Mouse (Mus musculus) heart, embryonic 12.5 days (tissue): ENCODE measurements around the gene C2cd4c. TPM values are rescaled to one million over a fixed set of nuclear protein-coding genes. Genes with fewer than 3 reads are reported as not detected.

ENCODE experiments used
- ATAC-seq: fragments of 200-750 bp; cut with Nextera tagmentation; 2 replicates; pipeline ENCODE4 v1.8.0; 2017; ENCODE audit warnings: moderate TSS enrichment, moderate library complexity; ENCODE audit not compliant: insufficient number of reproducible peaks, low FRiP score
- H3K27ac ChIP-seq: fragments of 300-500 bp; sonication (generic); 2 replicates; pipeline ENCODE4 v1.5.1; 2016; ENCODE audit warnings: mild to moderate bottlenecking, moderate library complexity; ENCODE audit not compliant: poor library complexity, severe bottlenecking
- H3K27me3 ChIP-seq: fragments of 300-500 bp; sonication (generic); replicated peaks from 2 replicates; pipeline ENCODE4 v1.6.1; 2016; ENCODE audit warnings: mild to moderate bottlenecking, moderate library complexity
- H3K36me3 ChIP-seq: fragments of 300-500 bp; sonication (generic); 2 replicates; pipeline ENCODE4 v1.6.1; 2016; ENCODE audit warnings: mild to moderate bottlenecking, moderate library complexity
- H3K4me1 ChIP-seq: fragments of 300-500 bp; sonication (generic); replicated peaks from 2 replicates; pipeline ENCODE4 v1.6.1; 2016; ENCODE audit warnings: mild to moderate bottlenecking
- H3K4me2 ChIP-seq: fragments of 300-500 bp; sonication (generic); 2 replicates; pipeline ENCODE4 v1.6.1; 2016; ENCODE audit warnings: mild to moderate bottlenecking, moderate library complexity
- H3K4me3 ChIP-seq: fragments of 300-500 bp; sonication (generic); 2 replicates; pipeline ENCODE4 v1.5.1; 2016; ENCODE audit warnings: mild to moderate bottlenecking
- H3K9ac ChIP-seq: fragments of 300-500 bp; sonication (generic); 2 replicates; pipeline ENCODE4 v1.6.1; 2016; ENCODE audit warnings: mild to moderate bottlenecking, moderate library complexity
- H3K9me3 ChIP-seq: fragments of 300-500 bp; sonication (generic); replicated peaks from 2 replicates; pipeline ENCODE4 v1.6.1; 2016; ENCODE audit warnings: mild to moderate bottlenecking, moderate library complexity
- WGBS: fragments of 180-500 bp; shearing (Covaris S2); methylation state at CpG from one replicate; pipeline ENCODE4 v1.1.7; 2016; 5-methylcytosine and 5-hydroxymethylcytosine counted together
- polyA plus RNA-seq: library from polyadenylated mRNA; unstranded; fragments of >200 nt; fragmentation: Nextera tagmentation; extraction: Ambion mirVana; gene quantifications from 2 replicates; pipeline ENCODE4 v1.2.1, GENCODE M21; 2016

C2cd4c gene
- polyA plus RNA-seq, 1 experiment from 2014 or later, result not detected

- Histone ChIP-seq H3K4me2 (no peak overlapping the region), H3K9me3 (no peaks in the 10 kb centered on the region), H3K9ac (no peak overlapping the region), H3K27ac (no peak overlapping the region), H3K36me3 (no peaks in the 10 kb centered on the region), H3K4me3 (no peak overlapping the region), H3K27me3 (peaks cover 61% of the 10 kb centered on the region), H3K4me1 (peaks cover 16% of the 10 kb centered on the region)
- no peak for ATAC-seq
- 82% methylated on average over 8 of the region's 8 CpGs for WGBS
These were observed 22.5 kb upstream of the C2cd4c start for GRCm38 (mm10) chr10:79636287-79636686.

DNA sequence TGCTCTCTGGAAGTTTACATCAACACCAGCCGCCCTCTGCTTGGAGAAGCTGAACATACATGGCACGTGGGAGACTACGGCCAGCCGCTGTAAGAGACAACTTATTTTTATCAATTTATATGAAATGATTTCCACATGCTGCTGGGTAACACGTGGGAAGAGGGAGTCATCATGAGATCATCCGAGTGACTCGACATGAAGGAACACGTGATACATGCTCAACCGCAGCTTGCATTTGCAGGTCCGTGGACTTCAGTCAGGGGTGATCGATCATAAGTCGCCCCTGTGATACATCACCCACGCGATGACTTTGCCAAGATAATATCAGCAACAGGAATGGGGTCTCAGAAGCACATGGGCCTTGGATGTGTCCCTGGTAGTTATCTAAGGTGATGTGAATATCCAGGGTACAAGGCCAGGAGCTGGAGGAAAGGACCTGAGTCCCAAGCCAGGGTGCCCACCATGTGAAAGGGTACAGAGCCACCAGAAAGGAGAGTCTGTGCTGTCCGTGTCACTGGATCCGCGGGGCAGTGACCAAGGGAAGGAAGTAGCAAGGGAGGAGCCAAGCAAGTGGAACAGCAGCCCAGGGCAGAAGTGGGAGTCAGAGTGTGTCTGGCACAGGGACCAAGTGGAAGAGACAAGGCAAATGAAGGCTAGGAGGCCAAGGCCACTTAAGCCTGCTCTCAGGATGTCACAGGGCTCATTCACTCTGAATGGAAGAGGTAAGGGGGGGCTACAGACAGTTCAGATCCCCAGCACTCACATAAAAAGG, 19.4 kb upstream of the C2cd4c start:
- H3K36me3 ChIP-seq, result no peaks in the 10 kb centered on the region
- no peaks in the 10 kb centered on the region for H3K9me3 ChIP-seq
- no peak overlapping the region for H3K4me2 ChIP-seq
- no peak overlapping the region for H3K4me3 ChIP-seq
- ATAC-seq, result no peak
- H3K27ac ChIP-seq, result no peak overlapping the region
- peaks cover 34% of the 10 kb centered on the region for H3K27me3 ChIP-seq
- 76% methylated on average over 17 of the region's 17 CpGs for WGBS
- no peak overlapping the region for H3K9ac ChIP-seq
- H3K4me1 ChIP-seq, result peaks cover 8% of the 10 kb centered on the region

DNA sequence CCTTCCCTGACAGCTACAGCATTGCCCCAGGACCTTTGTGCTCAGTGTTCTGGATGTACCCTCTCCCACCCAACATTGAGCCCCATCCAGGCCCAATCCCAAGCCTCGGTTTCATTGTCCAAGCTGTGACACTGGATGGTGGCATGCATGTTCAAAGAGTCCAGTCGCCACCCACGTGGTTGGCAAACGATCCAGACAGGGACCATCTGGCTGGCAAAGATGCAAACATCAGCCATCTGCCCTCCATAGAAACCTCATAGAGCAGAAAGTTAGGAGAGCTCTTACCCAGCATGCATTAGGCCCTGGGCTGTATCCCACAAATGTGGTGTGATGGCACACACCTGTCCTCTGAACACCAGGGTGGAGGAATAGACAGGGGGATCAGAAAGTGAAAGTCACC, 17.6 kb upstream of the C2cd4c start:
- 78% methylated on average over 4 of the region's 4 CpGs for WGBS

GRCm38 (mm10) chr10:79628377-79628776, 14.6 kb upstream of the C2cd4c start:
- H3K27ac ChIP-seq, result no peak overlapping the region
- H3K4me2 ChIP-seq, result no peak overlapping the region
- H3K36me3 ChIP-seq, result no peaks in the 10 kb centered on the region
- 79% methylated on average over 5 of the region's 5 CpGs for WGBS
- no peak overlapping the region for H3K4me3 ChIP-seq
- H3K27me3 ChIP-seq, result peaks cover 11% of the 10 kb centered on the region; the same call in 1 of the 2 replicates
- no peaks in the 10 kb centered on the region for H3K9me3 ChIP-seq
- no peak overlapping the region for H3K9ac ChIP-seq
- H3K4me1 ChIP-seq, result no peaks in the 10 kb centered on the region
- ATAC-seq, result no peak

More for the DNA sequence above, 17.6 kb upstream of the C2cd4c start:
- Histone ChIP-seq H3K27ac (no peak overlapping the region), H3K4me1 (no peaks in the 10 kb centered on the region), H3K9ac (no peak overlapping the region), H3K9me3 (no peaks in the 10 kb centered on the region), H3K4me2 (no peak overlapping the region), H3K4me3 (no peak overlapping the region), H3K27me3 (peaks cover 16% of the 10 kb centered on the region; the same call in 1 of the 2 replicates), H3K36me3 (no peaks in the 10 kb centered on the region)
- ATAC-seq, result no peak

- Histone ChIP-seq H3K4me3 (no peak overlapping the region), H3K4me1 (no peaks in the 10 kb centered on the region), H3K36me3 (no peaks in the 10 kb centered on the region), H3K9ac (no peak overlapping the region), H3K27me3 (peaks cover 15% of the 10 kb centered on the region; the same call in 1 of the 2 replicates), H3K9me3 (no peaks in the 10 kb centered on the region), H3K4me2 (no peak overlapping the region), H3K27ac (no peak overlapping the region)
- 78% methylated on average over 10 of the region's 10 CpGs for WGBS
- no peak for ATAC-seq
These were observed 12.3 kb upstream of the C2cd4c start for GRCm38 (mm10) chr10:79626156-79626555.

- 75% methylated on average over 9 of the region's 9 CpGs for WGBS
- peaks cover 18% of the 10 kb centered on the region; the same call in 1 of the 2 replicates for H3K27me3 ChIP-seq
- no peaks in the 10 kb centered on the region for H3K36me3 ChIP-seq
- no peak for ATAC-seq
- H3K9ac ChIP-seq, result no peak overlapping the region
- no peaks in the 10 kb centered on the region for H3K9me3 ChIP-seq
- no peak overlapping the region for H3K4me2 ChIP-seq
- no peaks in the 10 kb centered on the region for H3K4me1 ChIP-seq
- H3K27ac ChIP-seq, result no peak overlapping the region
- H3K4me3 ChIP-seq, result no peak overlapping the region
These were observed 11.6 kb upstream of the C2cd4c start for GRCm38 (mm10) chr10:79625398-79625797.

DNA sequence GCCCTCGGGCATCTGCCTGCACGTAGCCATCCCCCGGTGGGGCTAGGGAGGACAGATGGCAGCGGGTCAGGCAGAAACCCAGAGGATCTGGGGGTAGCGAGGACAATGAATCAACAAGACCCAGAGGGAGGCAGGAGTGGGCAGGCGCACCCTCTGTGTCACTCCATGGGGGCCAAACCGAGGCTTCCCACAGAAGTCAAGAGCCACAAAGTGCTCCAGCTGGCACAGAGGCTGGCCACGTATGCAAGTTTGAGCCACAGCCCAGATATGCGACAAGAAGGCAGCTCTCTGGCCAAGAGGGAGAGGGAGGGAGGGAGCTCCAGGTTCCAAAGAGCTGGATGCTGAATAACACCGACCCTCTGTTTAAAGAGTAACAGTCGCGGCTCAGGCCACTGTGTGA, 10.1 kb upstream of the C2cd4c start:
- Histone ChIP-seq H3K27ac (no peak overlapping the region), H3K27me3 (peaks cover 18% of the 10 kb centered on the region; the same call in 1 of the 2 replicates), H3K4me1 (no peaks in the 10 kb centered on the region), H3K4me2 (no peak overlapping the region), H3K9ac (no peak overlapping the region), H3K36me3 (no peaks in the 10 kb centered on the region), H3K4me3 (no peak overlapping the region), H3K9me3 (no peaks in the 10 kb centered on the region)
- no peak for ATAC-seq
- 73% methylated on average over 12 of the region's 12 CpGs for WGBS

GRCm38 (mm10) chr10:79616376-79616775, 2.6 kb upstream of the C2cd4c start:
- H3K9me3 ChIP-seq, result no peaks in the 10 kb centered on the region
- no peak for ATAC-seq
- H3K36me3 ChIP-seq, result no peaks in the 10 kb centered on the region
- no peak overlapping the region for H3K4me2 ChIP-seq
- no peak overlapping the region for H3K4me3 ChIP-seq
- no peak overlapping the region for H3K9ac ChIP-seq
- H3K27ac ChIP-seq, result no peak overlapping the region
- 80% methylated on average over 5 of the region's 5 CpGs for WGBS
- H3K27me3 ChIP-seq, result peaks cover 35% of the 10 kb centered on the region
- peaks cover 21% of the 10 kb centered on the region for H3K4me1 ChIP-seq

DNA sequence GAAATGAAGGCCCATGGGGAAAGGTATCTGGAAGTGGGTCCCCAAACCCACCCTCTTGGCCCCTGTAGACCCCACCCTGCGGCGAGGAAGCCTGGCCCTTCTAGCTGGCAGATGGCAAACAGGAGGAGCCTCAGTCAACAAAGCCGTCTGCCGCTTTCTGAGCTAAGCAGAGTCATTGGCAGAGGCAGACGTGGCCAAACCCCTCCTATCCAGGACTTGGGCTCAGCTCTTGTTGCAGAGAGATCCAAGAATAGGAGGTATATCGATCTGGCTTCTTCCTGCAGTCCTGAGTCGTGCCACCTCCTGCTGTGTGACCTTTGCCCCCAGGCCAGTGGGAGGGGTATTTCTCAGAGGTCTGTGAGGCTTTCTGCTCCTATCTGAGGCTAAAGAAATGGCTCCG, 2.0 kb upstream of the C2cd4c start:
- no peak overlapping the region for H3K9ac ChIP-seq
- peaks cover 21% of the 10 kb centered on the region for H3K4me1 ChIP-seq
- H3K27ac ChIP-seq, result no peak overlapping the region
- WGBS, result 17% methylated on average over 8 of the region's 8 CpGs
- no peaks in the 10 kb centered on the region for H3K36me3 ChIP-seq
- no peak overlapping the region for H3K4me2 ChIP-seq
- peaks cover 40% of the 10 kb centered on the region for H3K27me3 ChIP-seq
- no peak for ATAC-seq
- no peaks in the 10 kb centered on the region for H3K9me3 ChIP-seq
- H3K4me3 ChIP-seq, result no peak overlapping the region

- Histone ChIP-seq H3K36me3 (no peaks in the 10 kb centered on the region), H3K27ac (no peak overlapping the region), H3K4me3 (peak overlapping the region; percentile 59), H3K27me3 (peaks cover 53% of the 10 kb centered on the region), H3K9ac (0 out of 2 replicates have a peak overlapping the region, but pooled peaks have one; percentile 62), H3K4me1 (peaks cover 21% of the 10 kb centered on the region), H3K4me2 (peak overlapping the region; percentile 94), H3K9me3 (no peaks in the 10 kb centered on the region)
- no peak for ATAC-seq
- 89% methylated on average over 1 of the region's 1 CpGs for WGBS
These were observed 449 bp upstream of the C2cd4c start for GRCm38 (mm10) chr10:79614305-79614643.

- H3K36me3 ChIP-seq, result no peaks in the 10 kb centered on the region
- peak overlapping the region; percentile 94 for H3K4me2 ChIP-seq
- no peak overlapping the region for H3K9ac ChIP-seq
- peaks cover 21% of the 10 kb centered on the region for H3K4me1 ChIP-seq
- H3K27me3 ChIP-seq, result peaks cover 69% of the 10 kb centered on the region
- 12% methylated on average over 51 of the region's 51 CpGs for WGBS
- H3K4me3 ChIP-seq, result peak overlapping the region; percentile 18
- no peak; the same call in 1 of the 2 replicates for ATAC-seq
- no peak overlapping the region for H3K27ac ChIP-seq
- no peaks in the 10 kb centered on the region for H3K9me3 ChIP-seq
These were observed 1.4 kb downstream of the C2cd4c start for GRCm38 (mm10) chr10:79612192-79613135.
